Mouse (Mus musculus): ENCODE data around the gene Fes.
A peak's percentile ranks its signal among the peaks of the same experiment; 100 is the strongest.
"Not testable (repeated sequence)": the region's sequence is repeated elsewhere in the genome, so short reads cannot be mapped to it uniquely, and the experiment has no call there.

Fes gene

GRCm38 (mm10) chr7:80404101-80404894 is 16.6 kb upstream of the Fes start:
- DNase-seq (ENCODE audit: low spot score in 2 of 2): no peak

GRCm38 (mm10) chr7:80403551-80403950 is 15.8 kb upstream of the Fes start:
- peak; percentile 77 for DNase-seq (ENCODE audit: low spot score in 2 of 2)

GRCm38 (mm10) chr7:80402651-80403321 is 15.0 kb upstream of the Fes start:
- peak in 1 of 2 experiments; percentile 63 for DNase-seq (ENCODE audit: low spot score in 2 of 2)

GRCm38 (mm10) chr7:80401860-80402641 is 14.3 kb upstream of the Fes start:
- DNase-seq (ENCODE audit: low spot score in 2 of 2): peak in 1 of 2 experiments; percentile 52

GRCm38 (mm10) chr7:80401041-80401859 is 13.5 kb upstream of the Fes start:
- DNase-seq (ENCODE audit: low spot score in 2 of 2): no peak

GRCm38 (mm10) chr7:80400571-80400970 is 12.8 kb upstream of the Fes start:
- no peak for DNase-seq (ENCODE audit: low spot score in 2 of 2)

- no peak for DNase-seq (ENCODE audit: low spot score in 2 of 2)
Measured at GRCm38 (mm10) chr7:80400099-80400498, 12.4 kb upstream of the Fes start.

- DNase-seq (ENCODE audit: low spot score in 2 of 2): no peak
Measured at GRCm38 (mm10) chr7:80398654-80399444, 11.1 kb upstream of the Fes start.

GRCm38 (mm10) chr7:80397986-80398385 is 10.2 kb upstream of the Fes start:
- no peak for DNase-seq (ENCODE audit: low spot score in 2 of 2)

- DNase-seq (ENCODE audit: low spot score in 2 of 2): not testable (repeated sequence)
Measured at GRCm38 (mm10) chr7:80396427-80396826, 8.7 kb upstream of the Fes start.

GRCm38 (mm10) chr7:80394600-80394999 is 6.9 kb upstream of the Fes start:
- DNase-seq (ENCODE audit: low spot score in 2 of 2): no peak

GRCm38 (mm10) chr7:80392119-80392518 is 4.4 kb upstream of the Fes start:
- DNase-seq (ENCODE audit: low spot score in 2 of 2): no peak

- DNase-seq (ENCODE audit: low spot score in 2 of 2): no peak
Measured at GRCm38 (mm10) chr7:80387033-80387632, 613 bp downstream of the Fes start.

- DNase-seq (ENCODE audit: low spot score in 2 of 2): peak; percentile 80 to 93
Measured at GRCm38 (mm10) chr7:80386235-80386930, 1.4 kb downstream of the Fes start.

- DNase-seq (ENCODE audit: low spot score in 2 of 2): no peak
Measured at GRCm38 (mm10) chr7:80382919-80383318, 4.8 kb downstream of the Fes start.

GRCm38 (mm10) chr7:80379531-80379930 is 8.2 kb downstream of the Fes start:
- no peak for DNase-seq (ENCODE audit: low spot score in 2 of 2)

- DNase-seq (ENCODE audit: low spot score in 2 of 2): peak in 1 of 2 experiments; percentile 78
Measured at GRCm38 (mm10) chr7:80377471-80377870, 10.3 kb downstream of the Fes start.

GRCm38 (mm10) chr7:80376192-80376591 is 11.6 kb downstream of the Fes start:
- DNase-seq (ENCODE audit: low spot score in 2 of 2): no peak

GRCm38 (mm10) chr7:80375376-80376039 is 12.2 kb downstream of the Fes start:
- no peak for DNase-seq (ENCODE audit: low spot score in 2 of 2)
